8 mouse cellular contexts compared by ENCODE assay signal in genomic region chr2:168231471-168231829, GRCm38 (mm10). TPM values are rescaled to one million over a fixed set of nuclear protein-coding genes. Genes with fewer than 3 reads are reported as not detected.
A peak's percentile ranks its signal among the peaks of the same experiment; 100 is the strongest.
DNase-seq lines count a peak whose midpoint lies in the region; ATAC-seq and TF ChIP-seq lines count a peak whose summit lies in the region.

No protein-coding gene starts in this region.

- DNase-seq in cerebellum, adult 2 months: peak in 1 of 2 experiments; percentile 31
- no peak for DNase-seq in cerebellum, postnatal 14 days
- DNase-seq in spleen, adult 2 months (ENCODE audit: low read depth in 1 of 2, low spot score in 2 of 2): no peak
- no peak for DNase-seq in spleen, adult 18-20 months
- no peak for DNase-seq in limb, embryonic 11.5 days (ENCODE audit: low spot score)
- no peak for DNase-seq in kidney, postnatal 14 days
- no peak for DNase-seq in testis, postnatal 14 days (ENCODE audit: low spot score)

- H3K9ac ChIP-seq in limb, embryonic 11.5 days (ENCODE audit: low read length): peak overlapping the region; percentile 81
- H3K9ac ChIP-seq in stomach, embryonic 14.5 days (replicated peaks; ENCODE audit: low read depth, low read length): peak overlapping the region; percentile 73

- no peak for TF ChIP-seq POLR2A in cerebellum, adult 2 months (IDR thresholded peaks at IDR 0.05; ENCODE audit: borderline replicate concordance, insufficient read depth, low read length)
- no peak for TF ChIP-seq POLR2A in spleen, adult 2 months (IDR thresholded peaks at IDR 0.05; ENCODE audit: low read depth, low read length)

- peaks cover 8% of the 10 kb centered on the region for H3K4me1 ChIP-seq in cerebellum, adult 2 months (ENCODE audit: control insufficient read depth, insufficient read depth, low read length)
- peaks cover 13% of the 10 kb centered on the region for H3K4me1 ChIP-seq in spleen, adult 2 months (ENCODE audit: control insufficient read depth, insufficient read depth, insufficient read length)
- H3K4me1 ChIP-seq in limb, embryonic 11.5 days (ENCODE audit: control insufficient read depth, insufficient read depth, low read length): peaks cover 16% of the 10 kb centered on the region
- H3K4me1 ChIP-seq in stomach, embryonic 14.5 days (ENCODE audit: control insufficient read depth, insufficient read depth, low read length): peaks cover 21% of the 10 kb centered on the region

- H3K27me3 ChIP-seq in cerebellum, adult 2 months (ENCODE audit: control insufficient read depth, insufficient read depth, low read length): no peaks in the 10 kb centered on the region
- no peaks in the 10 kb centered on the region for H3K27me3 ChIP-seq in spleen, adult 2 months (ENCODE audit: control insufficient read depth, insufficient read depth, low read length)
- no peaks in the 10 kb centered on the region for H3K27me3 ChIP-seq in limb, embryonic 11.5 days (ENCODE audit: control insufficient read depth, insufficient read depth, low read length)
- H3K27me3 ChIP-seq in stomach, embryonic 14.5 days (ENCODE audit: control insufficient read depth, insufficient read depth, low read length): no peaks in the 10 kb centered on the region

- H3K27ac ChIP-seq in cerebellum, adult 2 months (ENCODE audit: insufficient read depth, low read length): no peak overlapping the region
- H3K27ac ChIP-seq in spleen, adult 2 months (ENCODE audit: insufficient read depth, low read length): no peak overlapping the region
- H3K27ac ChIP-seq in limb, embryonic 11.5 days (replicated peaks; ENCODE audit: low read depth, low read length): no peak overlapping the region
- no peak overlapping the region for H3K27ac ChIP-seq in stomach, embryonic 14.5 days (ENCODE audit: low read length)

- 53% methylated on average over 33 of the region's 33 CpGs for WGBS in cerebellum, adult 2 months
- WGBS in spleen, adult 2 months: 66% methylated on average over 33 of the region's 33 CpGs
- 59% methylated on average over 33 of the region's 33 CpGs for whole genome bisulfite sequencing in limb, embryonic 11.5 days
- WGBS in stomach, embryonic 14.5 days: 54% methylated on average over 33 of the region's 33 CpGs

- H3K4me2 ChIP-seq in limb, embryonic 11.5 days (ENCODE audit: low read depth, severe bottlenecking): peak overlapping the region; percentile 99
- peak overlapping the region; percentile 99 for H3K4me2 ChIP-seq in stomach, embryonic 14.5 days (replicated peaks; ENCODE audit: low read depth, low read length)

- no peak for ATAC-seq in limb, embryonic 11.5 days (ENCODE audit: insufficient number of reproducible peaks, low FRiP score, low TSS enrichment, low read depth)
- ATAC-seq in stomach, embryonic 14.5 days (ENCODE audit: insufficient number of reproducible peaks, insufficient read depth, low FRiP score, low read depth): no peak

- no peak for TF ChIP-seq CTCF in cerebellum, adult 2 months (IDR thresholded peaks at IDR 0.05; ENCODE audit: borderline replicate concordance, insufficient read depth, low read depth, low read length)
- no peak for TF ChIP-seq CTCF in spleen, adult 2 months (IDR thresholded peaks at IDR 0.05; ENCODE audit: extremely low read depth, insufficient read depth, insufficient read length, insufficient replicate concordance)

- no peaks in the 10 kb centered on the region for H3K9me3 ChIP-seq in limb, embryonic 11.5 days (ENCODE audit: control insufficient read depth, low read length)
- no peaks in the 10 kb centered on the region for H3K9me3 ChIP-seq in stomach, embryonic 14.5 days (ENCODE audit: control insufficient read depth, low read depth, low read length)

- peaks cover 5% of the 10 kb centered on the region for H3K36me3 ChIP-seq in spleen, adult 2 months (ENCODE audit: control insufficient read depth, insufficient read depth, low read length)
- H3K36me3 ChIP-seq in limb, embryonic 11.5 days (ENCODE audit: control insufficient read depth, insufficient read depth, low read length): peaks cover 2% of the 10 kb centered on the region; the same call in 1 of the 2 replicates
- peaks cover 4% of the 10 kb centered on the region; the same call in 1 of the 2 replicates for H3K36me3 ChIP-seq in stomach, embryonic 14.5 days (ENCODE audit: control insufficient read depth, insufficient read depth, low read length)

- H3K4me3 ChIP-seq in cerebellum, adult 2 months (replicated peaks; ENCODE audit: insufficient read depth, low read depth, low read length): peak overlapping the region; percentile 94
- H3K4me3 ChIP-seq in spleen, adult 2 months (ENCODE audit: extremely low read depth, insufficient read depth, insufficient read length): peak overlapping the region; percentile 88; the same call in 1 of the 2 replicates
- peak overlapping the region; percentile 100 for H3K4me3 ChIP-seq in limb, embryonic 11.5 days (ENCODE audit: low read depth, low read length)
- H3K4me3 ChIP-seq in stomach, embryonic 14.5 days (ENCODE audit: low read depth, low read length): peak overlapping the region; percentile 100

RNA-seq across cellular contexts. Expression of gene Mocs3, which starts 1.0 kb away (rescaled TPM):
- 13.4 and 14.1 TPM in 2 replicates for polyA plus RNA-seq in cerebellum, adult 2 months (2012; rRNA removed)
- 17.0 and 36.5 TPM in 2 replicates for polyA plus RNA-seq in spleen, adult 2 months (2012; rRNA removed)
- 7.0 and 8.9 TPM in 2 replicates for polyA plus RNA-seq in limb, embryonic 11.5 days (2014; fragmentation: Nextera tagmentation; extraction: Ambion mirVana)
- polyA plus RNA-seq in stomach, embryonic 14.5 days (2014; fragmentation: Nextera tagmentation; extraction: Ambion mirVana): 6.9 and 7.1 TPM in 2 replicates

RNA-seq across cellular contexts. Expression of gene Dpm1, which starts 1.1 kb away (rescaled TPM):
- polyA plus RNA-seq in cerebellum, adult 2 months (2012; rRNA removed): 26.7 and 28.1 TPM in 2 replicates
- polyA plus RNA-seq in spleen, adult 2 months (2012; rRNA removed): 14.6 and 19.6 TPM in 2 replicates
- polyA plus RNA-seq in limb, embryonic 11.5 days (2014; fragmentation: Nextera tagmentation; extraction: Ambion mirVana): 51.3 and 54.7 TPM in 2 replicates
- 82.3 and 102 TPM in 2 replicates for polyA plus RNA-seq in stomach, embryonic 14.5 days (2014; fragmentation: Nextera tagmentation; extraction: Ambion mirVana)

RNA-seq across cellular contexts. Expression of gene Gm20716, which starts 1.3 kb away (rescaled TPM):
- polyA plus RNA-seq in cerebellum, adult 2 months (2012; rRNA removed): 36.1 and 39.9 TPM in 2 replicates
- 1.1 TPM in 1 of 2 replicates, not detected in the other for polyA plus RNA-seq in spleen, adult 2 months (2012; rRNA removed)
- polyA plus RNA-seq in limb, embryonic 11.5 days (2014; fragmentation: Nextera tagmentation; extraction: Ambion mirVana): 27.8 and 28.5 TPM in 2 replicates
- 29.9 and 31.9 TPM in 2 replicates for polyA plus RNA-seq in stomach, embryonic 14.5 days (2014; fragmentation: Nextera tagmentation; extraction: Ambion mirVana)

RNA-seq across cellular contexts. Expression of gene Adnp, which starts 24.5 kb away (rescaled TPM):
- polyA plus RNA-seq in cerebellum, adult 2 months (2012; rRNA removed): 25.9 and 33.0 TPM in 2 replicates
- 15.7 and 15.8 TPM in 2 replicates for polyA plus RNA-seq in spleen, adult 2 months (2012; rRNA removed)
- 12.2 and 19.8 TPM in 2 replicates for polyA plus RNA-seq in limb, embryonic 11.5 days (2014; fragmentation: Nextera tagmentation; extraction: Ambion mirVana)
- 4.1 and 4.9 TPM in 2 replicates for polyA plus RNA-seq in stomach, embryonic 14.5 days (2014; fragmentation: Nextera tagmentation; extraction: Ambion mirVana)

RNA-seq across cellular contexts. Expression of gene Kcng1, which starts 50.1 kb away (rescaled TPM):
- polyA plus RNA-seq in cerebellum, adult 2 months (2012; rRNA removed): 1.5 and 1.8 TPM in 2 replicates
- 0.04 and 0.13 TPM in 2 replicates for polyA plus RNA-seq in spleen, adult 2 months (2012; rRNA removed)
- 0.71 and 0.76 TPM in 2 replicates for polyA plus RNA-seq in limb, embryonic 11.5 days (2014; fragmentation: Nextera tagmentation; extraction: Ambion mirVana)
- polyA plus RNA-seq in stomach, embryonic 14.5 days (2014; fragmentation: Nextera tagmentation; extraction: Ambion mirVana): 7.1 and 7.4 TPM in 2 replicates

Comparison
In these comparisons a context has a peak if more than half of its experiments do, and no peak if none do; other contexts are left out.
1. RNA of gene Gm20716, which starts 1.3 kb away (polyA plus RNA-seq): 36.1 to 39.9 TPM in cerebellum, adult 2 months, 29.9 to 31.9 TPM in stomach, embryonic 14.5 days and 27.8 to 28.5 TPM in limb, embryonic 11.5 days; 1.1 TPM in spleen, adult 2 months; every median in the first group is over 10 times any median in the second.
2. Peak in every context shown above with its lines, with median percentiles within 50 percentile points of each other: H3K4me3 ChIP-seq.